Mouse (Mus musculus) liver, embryonic 14.5 days (tissue): ENCODE data around the gene AC153137.1.

Experiments used
- CTCF ChIP-seq: IDR thresholded peaks from 2 replicates; pipeline ENCODE4 v1.5.1; 2016; ENCODE audit warnings: antibody characterized with exemption, low read depth, control low read depth
- EP300 ChIP-seq: IDR thresholded peaks from 2 replicates; pipeline ENCODE4 v1.6.1; 2016; ENCODE audit warnings: antibody characterized with exemption, low read depth

GRCm38 (mm10) chr1:30940571-30940970 lies 37.2 kb downstream of the AC153137.1 start:
- TF ChIP-seq EP300 (no peak), CTCF (no peak)
